Mouse (Mus musculus): ENCODE measurements around the gene C1s2.
"Not testable (repeated sequence)": the region's sequence is repeated elsewhere in the genome, so short reads cannot be mapped to it uniquely, and the experiment has no call there.

- not testable (repeated sequence) for TF ChIP-seq EP300, CTCF (IDR thresholded peaks at IDR 0.05; ENCODE audit: low read depth)
These were observed 1.1 kb upstream of the C1s2 start for GRCm38 (mm10) chr6:124636858-124637460.
